Mouse (Mus musculus): ENCODE data around the gene Wipf2.
A peak's percentile ranks its signal among the peaks of the same experiment; 100 is the strongest.
"Not testable (repeated sequence)": the region's sequence is repeated elsewhere in the genome, so short reads cannot be mapped to it uniquely, and the experiment has no call there.

Wipf2 gene

GRCm38 (mm10) chr11:98930773-98931512 lies 67.5 kb downstream of the Wipf2 start:
- DNase-seq (ENCODE audit: low read depth, low spot score): peak; percentile 83

GRCm38 (mm10) chr11:98931513-98932292 lies 68.3 kb downstream of the Wipf2 start:
- DNase-seq (ENCODE audit: low read depth, low spot score): no peak

- no peak for DNase-seq (ENCODE audit: low read depth, low spot score)
These were observed 69.1 kb downstream of the Wipf2 start for GRCm38 (mm10) chr11:98932293-98933091.

- DNase-seq (ENCODE audit: low read depth, low spot score): peak; percentile 59
These were observed 69.7 kb downstream of the Wipf2 start for GRCm38 (mm10) chr11:98933151-98933550.

DNA sequence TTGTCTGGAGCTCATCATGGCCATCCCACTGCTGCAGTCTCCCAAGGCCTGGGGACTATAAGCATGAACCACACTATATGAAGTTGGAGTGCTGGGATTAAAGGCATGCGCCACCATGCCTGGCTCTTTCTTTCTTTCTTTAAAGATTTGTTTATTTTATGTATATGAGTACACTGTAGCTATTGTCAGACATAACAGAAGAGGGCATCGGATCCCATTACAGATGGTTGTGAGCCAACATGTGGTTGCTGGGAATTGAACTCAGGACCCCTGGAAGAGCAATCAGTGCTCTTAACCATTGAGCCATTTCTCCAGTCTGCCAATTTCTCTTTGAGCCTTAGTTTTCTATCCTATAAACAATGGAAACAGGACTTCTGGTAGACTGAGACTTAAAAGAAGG lies 70.4 kb downstream of the Wipf2 start:
- DNase-seq (ENCODE audit: low read depth, low spot score): not testable (repeated sequence)

- DNase-seq (ENCODE audit: low read depth, low spot score): no peak
These were observed 70.9 kb downstream of the Wipf2 start for GRCm38 (mm10) chr11:98934367-98934766.

DNA sequence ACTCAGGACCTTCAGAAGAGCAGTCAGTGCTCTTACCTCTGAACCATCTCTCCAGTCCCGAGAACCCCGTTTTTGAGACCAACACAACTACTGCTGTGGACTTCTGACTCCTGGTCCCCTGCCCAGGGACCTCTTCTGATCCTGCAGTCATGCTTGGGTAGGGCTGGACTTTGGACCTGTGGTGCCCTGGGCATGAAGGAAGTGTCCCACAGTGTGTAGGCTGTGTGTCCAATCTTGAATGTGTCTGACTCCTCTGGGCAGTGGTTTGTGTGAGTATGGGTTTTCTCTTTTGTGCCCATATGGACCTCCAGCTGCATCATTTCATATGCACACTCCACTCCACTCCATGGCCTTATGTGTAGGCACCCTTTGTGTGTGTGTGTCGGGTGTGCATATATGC lies 71.7 kb downstream of the Wipf2 start:
- no peak for DNase-seq (ENCODE audit: low read depth, low spot score)

DNA sequence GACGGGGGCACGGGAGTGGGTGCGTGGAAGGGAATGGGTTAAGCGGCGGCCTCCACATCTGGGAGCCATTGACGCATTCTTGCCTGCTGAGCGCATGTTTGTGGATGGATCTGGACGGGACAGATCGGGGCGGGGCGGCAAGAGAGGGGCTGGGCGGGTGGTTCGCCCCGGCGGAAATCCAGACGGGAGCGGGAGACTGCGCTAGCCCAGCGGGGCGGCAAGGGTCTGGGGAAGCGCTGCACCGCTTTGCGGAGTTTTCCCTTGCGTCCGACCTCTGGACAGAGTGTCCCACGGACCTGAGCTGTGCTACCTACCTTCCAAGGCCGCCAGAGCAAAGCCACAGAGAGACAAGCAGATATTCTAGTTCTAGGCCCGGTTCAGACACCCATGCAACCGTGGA lies 72.7 kb downstream of the Wipf2 start:
- no peak for DNase-seq (ENCODE audit: low read depth, low spot score)

- no peak for DNase-seq (ENCODE audit: low read depth, low spot score)
These were observed 73.4 kb downstream of the Wipf2 start for GRCm38 (mm10) chr11:98936606-98937409.

- DNase-seq (ENCODE audit: low read depth, low spot score): peak; percentile 93
These were observed 74.0 kb downstream of the Wipf2 start for GRCm38 (mm10) chr11:98937410-98937913.

DNA sequence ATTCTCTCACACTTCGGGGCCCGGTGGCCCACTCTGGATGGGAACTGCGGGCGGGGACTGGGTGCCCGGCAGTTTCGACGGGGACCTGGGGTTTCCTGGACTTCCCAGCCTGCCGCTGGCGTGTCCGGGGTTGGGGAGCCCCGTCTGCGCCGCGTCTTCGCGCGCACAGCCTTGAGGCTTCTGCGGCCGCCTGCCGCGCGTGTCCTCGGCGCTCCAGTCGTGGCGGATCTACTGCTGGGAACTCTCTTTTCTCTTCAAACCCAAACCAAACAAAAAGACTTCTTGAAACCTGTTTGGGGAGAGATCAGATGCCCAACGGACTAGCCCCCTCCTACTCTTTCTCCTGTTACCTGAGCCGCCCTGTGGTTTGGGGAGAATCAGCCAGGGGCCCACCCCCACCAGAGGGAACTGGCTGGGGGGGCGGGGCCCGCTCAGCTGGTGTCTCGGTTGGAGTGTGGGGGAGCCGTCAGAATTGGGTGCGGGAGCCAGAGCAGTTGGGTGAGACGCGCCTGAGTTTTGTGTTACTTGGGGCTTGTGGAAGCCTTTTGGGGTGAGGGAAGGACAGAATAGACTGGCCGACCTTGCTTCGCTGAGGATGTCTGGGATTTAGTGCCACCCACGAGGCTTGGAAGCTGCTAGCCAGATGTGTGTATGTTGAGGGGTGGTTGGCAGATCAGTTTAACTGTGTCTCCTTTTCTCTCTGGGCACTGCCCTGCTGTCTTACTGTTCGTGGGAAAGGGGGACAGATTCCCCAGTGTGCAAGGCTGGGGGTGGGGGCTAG lies 74.7 kb downstream of the Wipf2 start:
- peak; percentile 85 for DNase-seq (ENCODE audit: low read depth, low spot score)

GRCm38 (mm10) chr11:98938701-98939083 lies 75.3 kb downstream of the Wipf2 start:
- no peak for DNase-seq (ENCODE audit: low read depth, low spot score)

GRCm38 (mm10) chr11:98939084-98939952 lies 75.9 kb downstream of the Wipf2 start:
- peak; percentile 79 for DNase-seq (ENCODE audit: low read depth, low spot score)

- no peak for DNase-seq (ENCODE audit: low read depth, low spot score)
These were observed 76.7 kb downstream of the Wipf2 start for GRCm38 (mm10) chr11:98939953-98940641.

DNA sequence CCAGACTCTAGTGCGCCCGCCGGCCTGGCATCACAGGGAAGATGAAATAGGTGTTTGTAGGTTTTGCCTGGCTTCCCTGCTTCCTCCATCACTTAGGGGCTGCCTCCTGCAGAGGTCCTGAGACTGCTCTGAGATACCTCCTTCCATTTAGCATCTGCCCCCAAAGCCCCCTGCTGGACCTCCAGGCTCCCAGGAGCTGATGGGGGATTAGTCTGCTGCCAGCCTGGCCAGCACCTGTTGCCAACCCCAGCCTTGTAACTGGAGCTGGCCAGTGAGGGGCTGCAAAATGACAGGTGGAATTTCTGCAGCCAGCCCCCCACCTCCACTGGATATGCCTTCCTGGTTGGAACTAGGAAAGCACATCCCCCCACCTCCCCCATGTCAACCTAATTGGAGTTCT lies 77.3 kb downstream of the Wipf2 start:
- DNase-seq (ENCODE audit: low read depth, low spot score): no peak

GRCm38 (mm10) chr11:98941341-98941825 lies 77.9 kb downstream of the Wipf2 start:
- peak; percentile 87 for DNase-seq (ENCODE audit: low read depth, low spot score)

GRCm38 (mm10) chr11:98941826-98942550 lies 78.5 kb downstream of the Wipf2 start:
- peak; percentile 98 for DNase-seq (ENCODE audit: low read depth, low spot score)

- DNase-seq (ENCODE audit: low read depth, low spot score): no peak
These were observed 79.1 kb downstream of the Wipf2 start for GRCm38 (mm10) chr11:98942555-98942922.

All from A20 (cell line).